Mouse (Mus musculus) small intestine, adult 2 months (tissue): ENCODE results near the gene Cic. TPM values are rescaled to one million over a fixed set of nuclear protein-coding genes. Genes with fewer than 3 reads are reported as not detected.

Source experiments
- H3K27ac ChIP-seq: fragments of 200-500 bp; 2 replicates; pipeline ENCODE4 v1.5.1; 2012; ENCODE audit warnings: low read depth, low read length, control low read depth, inconsistent platforms; ENCODE audit not compliant: insufficient read depth
- H3K27me3 ChIP-seq: fragments of 200-500 bp; 2 replicates; pipeline ENCODE4 v1.6.1; 2012; ENCODE audit warnings: mild to moderate bottlenecking, moderate library complexity, low read length, inconsistent platforms; ENCODE audit not compliant: control insufficient read depth, insufficient read depth
- H3K36me3 ChIP-seq: fragments of 200-500 bp; 2 replicates; pipeline ENCODE4 v1.6.1; 2012; ENCODE audit warnings: mild to moderate bottlenecking, low read length, control low read depth, inconsistent platforms; ENCODE audit not compliant: control insufficient read depth, insufficient read depth
- H3K4me1 ChIP-seq: fragments of 200-500 bp; 2 replicates; pipeline ENCODE4 v1.6.1; 2012; ENCODE audit warnings: low read length, inconsistent platforms, mixed read lengths; ENCODE audit not compliant: control insufficient read depth, insufficient read depth, insufficient read length
- H3K4me3 ChIP-seq: fragments of 200-500 bp; 2 replicates; pipeline ENCODE4 v1.5.1; 2012; ENCODE audit warnings: low read depth, mild to moderate bottlenecking, control low read depth, inconsistent platforms, low read length, moderate library complexity
- CTCF ChIP-seq: fragments of 200-500 bp; IDR thresholded peaks from 2 replicates; pipeline ENCODE4 v1.5.1; 2012; ENCODE audit warnings: low read depth, mild to moderate bottlenecking, control low read depth, inconsistent platforms, low read length, moderate library complexity, mixed read lengths; ENCODE audit not compliant: insufficient replicate concordance, insufficient read length; ENCODE audit errors: extremely low read depth
- POLR2A ChIP-seq: fragments of 200-500 bp; IDR thresholded peaks from 2 replicates; pipeline ENCODE4 v1.6.1; 2012; ENCODE audit warnings: low read depth, mild to moderate bottlenecking, control low read depth, inconsistent platforms, low read length, moderate library complexity
- WGBS: fragments of 180-500 bp; shearing (Covaris S2); methylation state at CpG from one replicate; pipeline ENCODE4 v1.1.7; 2018; 5-methylcytosine and 5-hydroxymethylcytosine counted together
- polyA plus RNA-seq: library from polyadenylated mRNA; depleted of rRNA; stranded (reverse); fragments of >200 nt; gene quantifications from 2 replicates; pipeline ENCODE4 v1.2.3, GENCODE M21; 2012

Cic gene
- polyA plus RNA-seq, 1 experiment, result 65.6 TPM

DNA sequence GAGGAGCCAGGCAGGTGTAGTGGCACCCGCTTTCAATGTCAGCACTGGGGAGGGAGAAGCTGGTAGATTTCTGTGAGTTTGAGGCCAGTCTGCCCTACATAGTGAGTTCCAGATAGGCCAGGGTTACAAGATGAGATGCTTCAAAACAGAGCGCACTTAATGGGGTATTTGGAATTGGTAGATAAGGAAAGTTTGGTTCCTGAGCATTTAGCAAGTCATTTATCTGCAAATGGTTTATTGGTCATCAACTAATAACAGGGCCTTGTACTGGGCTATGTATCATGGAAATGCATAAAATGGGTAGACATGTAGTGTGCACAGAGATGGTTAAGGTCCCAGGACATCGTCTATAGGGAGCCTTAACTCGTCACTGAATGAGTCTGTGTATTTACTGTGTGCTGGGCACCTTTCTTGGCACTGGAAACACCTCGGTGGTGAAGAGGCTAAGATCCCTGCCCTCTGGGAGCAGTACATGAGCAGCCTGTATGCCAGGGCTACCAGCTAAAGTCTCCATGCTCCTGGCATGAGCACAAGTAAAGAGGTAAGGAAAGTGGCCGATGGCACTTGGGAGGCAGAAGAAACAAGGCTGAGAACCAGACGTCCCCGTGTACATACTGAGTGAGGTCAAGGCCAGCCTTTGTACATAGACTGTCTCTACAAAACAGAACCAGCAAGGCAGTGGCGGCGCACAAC is 45.1 kb upstream of the Cic start:
- WGBS, result 73% methylated on average over 10 of the region's 10 CpGs
- Histone ChIP-seq H3K27me3 (no peaks in the 10 kb centered on the region), H3K4me3 (no peak overlapping the region), H3K4me1 (peaks cover 9% of the 10 kb centered on the region), H3K36me3 (peaks cover 32% of the 10 kb centered on the region), H3K27ac (no peak overlapping the region)
- TF ChIP-seq CTCF (no peak), POLR2A (no peak)

DNA sequence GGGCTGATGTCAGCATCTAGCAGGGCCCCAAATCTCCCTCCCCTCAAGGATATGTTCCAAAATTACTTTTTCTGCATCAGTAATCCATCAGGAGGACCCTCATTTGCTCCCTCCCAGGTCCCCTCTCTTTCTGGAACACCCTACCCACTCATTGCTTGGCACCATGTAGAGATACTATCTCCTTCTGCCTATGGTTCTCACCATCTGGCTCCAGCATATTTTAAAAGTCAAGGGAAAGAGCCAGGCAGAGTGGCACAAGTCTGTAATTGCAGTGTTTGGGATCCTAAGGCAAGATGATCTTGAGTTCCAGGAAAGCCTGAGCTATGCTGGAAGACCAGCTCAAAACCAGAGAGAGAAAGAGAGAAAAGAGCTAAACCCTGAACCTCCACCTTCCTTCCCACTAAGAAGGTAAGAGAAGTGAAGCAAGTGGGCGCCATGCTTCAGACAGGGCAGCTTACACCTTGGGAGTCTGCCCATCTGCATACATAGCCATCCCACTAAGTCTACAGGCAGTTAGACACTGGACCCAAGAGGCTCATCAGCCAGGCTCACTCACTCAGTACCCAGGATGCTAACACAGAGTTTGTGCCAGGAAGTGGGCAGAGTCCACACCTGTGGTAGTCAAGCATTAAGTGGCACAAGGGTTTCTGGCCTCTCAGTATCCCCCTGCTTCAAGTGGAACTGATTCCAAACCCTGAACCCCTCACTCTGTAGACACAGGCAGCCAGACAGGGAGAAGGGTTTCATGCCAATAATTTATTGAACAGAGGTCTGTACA is 39.8 kb upstream of the Cic start:
- no peak for TF ChIP-seq POLR2A
- TF ChIP-seq CTCF, result no peak
- peaks cover 79% of the 10 kb centered on the region for H3K36me3 ChIP-seq
- H3K4me1 ChIP-seq, result no peaks in the 10 kb centered on the region
- WGBS, result 81% methylated on average over 1 of the region's 1 CpGs
- no peak overlapping the region for H3K4me3 ChIP-seq
- no peak overlapping the region for H3K27ac ChIP-seq
- H3K27me3 ChIP-seq, result no peaks in the 10 kb centered on the region

DNA sequence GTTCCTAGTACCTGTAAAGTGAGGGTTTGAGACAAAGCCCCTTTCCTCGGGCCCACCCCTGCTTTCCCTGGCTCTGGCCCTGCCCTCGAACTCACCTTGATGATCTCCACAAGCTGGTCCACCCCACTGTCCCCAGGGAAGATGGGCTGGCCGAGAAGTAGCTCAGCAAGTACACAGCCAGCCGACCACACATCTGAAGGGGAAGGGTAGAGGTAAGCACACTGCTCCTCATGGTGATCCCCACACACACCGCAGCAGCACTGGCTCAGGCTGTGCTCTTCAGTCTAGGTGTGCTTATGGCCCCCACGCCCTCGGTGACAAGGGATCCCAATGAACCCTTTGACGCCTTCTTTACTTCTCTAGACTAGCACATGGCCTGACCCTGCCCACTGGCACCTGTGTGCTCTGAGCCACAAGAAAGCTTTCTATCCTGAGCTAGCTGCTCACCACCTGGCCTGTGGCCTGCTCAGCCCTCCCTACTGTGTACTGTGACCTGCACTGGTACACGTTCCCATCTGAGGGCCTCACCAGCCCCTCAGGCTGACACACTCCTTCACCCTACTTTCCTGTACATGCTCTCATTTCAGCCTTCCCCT is 36.7 kb upstream of the Cic start:
- 81% methylated on average over 9 of the region's 9 CpGs for WGBS
- Histone ChIP-seq H3K36me3 (peaks cover 81% of the 10 kb centered on the region), H3K27ac (no peak overlapping the region), H3K4me3 (no peak overlapping the region), H3K4me1 (peaks cover 3% of the 10 kb centered on the region), H3K27me3 (no peaks in the 10 kb centered on the region)
- TF ChIP-seq POLR2A (no peak), CTCF (no peak)

DNA sequence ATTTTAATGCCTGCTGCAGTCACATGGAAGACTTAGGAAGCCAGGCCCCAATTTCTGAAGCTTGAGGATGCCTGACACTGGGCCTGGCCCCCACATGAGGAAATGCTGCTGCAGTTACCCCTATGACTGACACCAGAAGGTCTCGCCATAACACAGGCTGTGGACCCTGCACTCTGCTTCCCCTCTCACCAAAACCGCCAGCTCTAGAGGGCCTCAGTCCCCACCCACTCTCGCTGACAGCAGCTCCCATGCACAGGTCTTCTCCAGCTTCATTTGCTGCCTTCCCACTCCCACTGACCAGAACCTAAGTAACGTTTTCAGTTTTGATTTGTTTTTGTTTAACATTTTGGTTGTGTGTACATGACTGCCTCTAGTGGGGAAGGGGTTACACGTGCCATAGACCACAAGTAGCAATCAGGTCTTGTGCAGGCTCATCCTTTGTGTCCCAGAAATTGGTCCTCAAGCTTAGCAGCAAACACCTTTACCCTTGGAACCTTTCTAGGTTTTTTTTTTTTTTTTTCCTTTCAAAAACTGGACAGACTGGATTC is 35.3 kb upstream of the Cic start:
- WGBS, result 60% methylated on average over 5 of the region's 5 CpGs
- no peak overlapping the region for H3K27ac ChIP-seq

DNA sequence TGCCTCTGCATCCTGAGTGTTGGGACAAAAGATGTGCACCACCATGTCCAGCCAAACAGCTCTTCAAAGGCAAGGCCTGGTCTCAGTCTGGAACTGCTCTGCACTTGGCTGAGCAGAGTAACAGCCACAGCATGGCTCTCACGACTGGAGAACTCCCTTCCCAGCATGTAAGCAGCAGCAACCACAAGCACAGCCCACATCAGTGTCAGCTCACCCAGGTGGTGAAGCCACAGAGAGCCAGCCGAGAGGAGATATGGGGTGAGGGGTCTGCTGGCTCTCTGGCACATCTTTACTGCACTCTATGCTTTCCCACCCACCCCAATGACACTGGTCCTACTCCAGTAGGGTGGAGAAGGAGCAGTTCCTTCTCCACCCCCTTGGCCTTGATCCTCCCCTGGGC is 34.4 kb upstream of the Cic start:
- no peaks in the 10 kb centered on the region for H3K27me3 ChIP-seq
- H3K27ac ChIP-seq, result no peak overlapping the region
- H3K36me3 ChIP-seq, result peaks cover 59% of the 10 kb centered on the region
- H3K4me3 ChIP-seq, result no peak overlapping the region
- TF ChIP-seq CTCF (no peak), POLR2A (no peak)
- H3K4me1 ChIP-seq, result peaks cover 9% of the 10 kb centered on the region
- 85% methylated on average over 2 of the region's 2 CpGs for WGBS

More for the DNA sequence above, 35.3 kb upstream of the Cic start:
- TF ChIP-seq CTCF (no peak), POLR2A (no peak)
- Histone ChIP-seq H3K4me3 (no peak overlapping the region), H3K4me1 (peaks cover 9% of the 10 kb centered on the region), H3K27me3 (no peaks in the 10 kb centered on the region), H3K36me3 (peaks cover 67% of the 10 kb centered on the region)

- no peak for TF ChIP-seq POLR2A
- no peak for TF ChIP-seq CTCF
- no peaks in the 10 kb centered on the region for H3K27me3 ChIP-seq
- H3K27ac ChIP-seq, result no peak overlapping the region
- peaks cover 9% of the 10 kb centered on the region for H3K4me1 ChIP-seq
- peaks cover 36% of the 10 kb centered on the region for H3K36me3 ChIP-seq
- WGBS, result 89% methylated on average over 5 of the region's 5 CpGs
- H3K4me3 ChIP-seq, result no peak overlapping the region
Observed at GRCm38 (mm10) chr7:25235526-25235925, 32.0 kb upstream of the Cic start.
